Mouse (Mus musculus): ENCODE measurements around the gene Adprm. TPM values are rescaled to one million over a fixed set of nuclear protein-coding genes. Genes with fewer than 3 reads are reported as not detected.

The Adprm gene
- total RNA-seq, 2 experiments from 2014 or later = 6.5 to 8.2 TPM

GRCm38 (mm10) chr11:66992150-66992549 lies 60.2 kb downstream of the Adprm start:
- no peak for DNase-seq
- intact Hi-C loops (cut with DNase I) = no loop called here

Small RNA genes within 50 kb of the gene (microRNA-seq; reads per million reads assigned to microRNA genes)
- gene Mir6923 = 0 reads per million in 2 experiments

Other genes with a start within 250 kb of the Adprm start
- under 1 TPM in 1 of 2 experiments, not detected in 1; 0.13 TPM for gene Pirt, start 140.6 kb downstream of the Adprm start, total RNA-seq (2021)
- not detected for gene Tmem238l, start 96.0 kb downstream of the Adprm start, total RNA-seq (2021)
- under 1 TPM; 0.49 to 0.64 TPM for gene Tmem220, start 27.4 kb downstream of the Adprm start, total RNA-seq (2021)
- gene Sco1, start 76 bp upstream of the Adprm start, total RNA-seq (2021) = 1 to 10 TPM; 6.6 to 6.7 TPM
- gene Myh3, start 25.7 kb upstream of the Adprm start, total RNA-seq (2021) = 10 to 100 TPM in 1 of 2 experiments, 1 to 10 TPM in 1; 7.7 to 11.8 TPM
- 1,000 to 10,000 TPM; 1,281 to 1,857 TPM for gene Myh2, start 118.4 kb upstream of the Adprm start, total RNA-seq (2021)
- gene Myh1, start 147.5 kb upstream of the Adprm start, total RNA-seq (2021) = 1,000 to 10,000 TPM; 2,071 to 3,124 TPM
- gene Myh4, start 185.4 kb upstream of the Adprm start, total RNA-seq (2021) = over 10,000 TPM; 26,473 to 29,006 TPM
- gene Myh8, start 224.5 kb upstream of the Adprm start, total RNA-seq (2021) = 100 to 1,000 TPM; 268 to 306 TPM